ENCODE assay signal across 9 mouse cellular contexts in the genomic region with DNA sequence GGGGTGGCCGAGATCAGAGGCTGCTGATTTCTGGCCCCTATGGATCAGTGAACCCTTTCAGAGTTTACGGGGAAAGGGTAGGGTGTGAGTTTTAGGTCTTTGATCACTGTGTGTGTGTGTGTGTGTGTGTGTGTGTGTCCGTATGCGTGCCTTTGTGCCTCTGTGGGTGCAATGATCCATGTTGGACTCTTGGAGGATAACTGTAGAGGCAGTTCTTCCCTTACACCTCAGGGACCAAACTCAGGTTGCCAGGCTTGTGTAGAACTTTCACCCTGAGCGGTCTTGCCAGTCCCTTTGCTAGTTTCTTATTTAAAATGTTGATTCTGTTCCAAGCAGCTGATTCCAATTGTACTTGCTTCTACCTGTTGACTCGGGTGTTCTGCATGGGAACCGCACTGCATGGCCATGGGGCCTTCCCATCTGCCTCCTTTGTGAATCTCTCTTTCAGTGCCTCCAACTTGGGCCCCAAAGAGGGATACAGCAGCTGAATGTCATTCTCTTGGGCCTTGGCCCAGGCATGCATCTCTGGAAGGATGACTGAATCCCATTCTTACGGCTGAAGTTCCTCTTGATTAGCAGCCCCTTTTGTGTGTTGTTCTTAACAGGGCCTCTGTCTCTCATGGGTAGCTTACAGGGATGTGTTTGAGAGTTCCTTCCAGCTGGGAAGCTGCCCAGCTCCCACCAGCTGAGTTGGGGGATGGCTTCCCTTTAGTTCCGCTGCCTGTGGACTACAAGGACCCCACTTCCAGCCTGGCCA.
DNase-seq lines count a peak whose midpoint lies in the region; ATAC-seq and TF ChIP-seq lines count a peak whose summit lies in the region.
"Had no signal": no experiment of that assay in that cellular context is flagged by ENCODE, and none has a peak within 500 bp of the region (broad histone marks: within the 10 kb centered on the region; RNA-seq: fewer than 3 reads in every experiment).

No protein-coding gene starts in this region.

- no peaks in the 10 kb centered on the region for H3K36me3 ChIP-seq in heart, embryonic 10.5 days
- H3K36me3 ChIP-seq in embryonic facial prominence, embryonic 14.5 days (ENCODE audit: control insufficient read depth, insufficient read depth, low read length): no peaks in the 10 kb centered on the region
- no peaks in the 10 kb centered on the region for H3K36me3 ChIP-seq in hindbrain, embryonic 13.5 days
- no peaks in the 10 kb centered on the region for H3K36me3 ChIP-seq in limb, embryonic 15.5 days
- no peaks in the 10 kb centered on the region for H3K36me3 ChIP-seq in thymus, adult 2 months (ENCODE audit: control insufficient read depth, insufficient read depth, low read length)
- H3K36me3 ChIP-seq: liver, embryonic 13.5 days had no signal

- H3K27me3 ChIP-seq in heart, embryonic 10.5 days (ENCODE audit: insufficient read depth, poor library complexity, severe bottlenecking): no peaks in the 10 kb centered on the region
- H3K27me3 ChIP-seq in embryonic facial prominence, embryonic 14.5 days (replicated peaks; ENCODE audit: control insufficient read depth, insufficient read depth, low read length): no peaks in the 10 kb centered on the region
- H3K27me3 ChIP-seq in hindbrain, embryonic 13.5 days: no peaks in the 10 kb centered on the region
- H3K27me3 ChIP-seq in limb, embryonic 15.5 days: no peaks in the 10 kb centered on the region
- no peaks in the 10 kb centered on the region for H3K27me3 ChIP-seq in thymus, adult 2 months (ENCODE audit: control insufficient read depth, insufficient read depth, low read length)
- H3K27me3 ChIP-seq: liver, embryonic 13.5 days had no signal

- intact Hi-C loops in heart, postnatal 25 days (cut with DNase I): loop anchor here (5.0 kb wide), 1 partner anchor 432 kb away; a partner anchor contains a TSS

- no peak for TF ChIP-seq POLR2A in thymus, adult 2 months (IDR thresholded peaks at IDR 0.05; ENCODE audit: control insufficient read depth, extremely low read depth, insufficient read depth, low read length, poor library complexity)

- 80% methylated on average over 9 of the region's 9 CpGs for WGBS in heart, embryonic 10.5 days
- WGBS in embryonic facial prominence, embryonic 14.5 days: 53% methylated on average over 9 of the region's 9 CpGs
- WGBS in hindbrain, embryonic 13.5 days: 60% methylated on average over 9 of the region's 9 CpGs
- WGBS in limb, embryonic 15.5 days: 53% methylated on average over 9 of the region's 9 CpGs
- 93% methylated on average over 9 of the region's 9 CpGs for WGBS in thymus, adult 2 months

- H3K9ac ChIP-seq in embryonic facial prominence, embryonic 14.5 days (ENCODE audit: low read depth, low read length): no peak overlapping the region
- H3K9ac ChIP-seq in hindbrain, embryonic 13.5 days: no peak overlapping the region
- H3K9ac ChIP-seq in limb, embryonic 15.5 days: no peak overlapping the region
- H3K9ac ChIP-seq: liver, embryonic 13.5 days had no signal

- no peak overlapping the region for H3K4me2 ChIP-seq in embryonic facial prominence, embryonic 14.5 days (ENCODE audit: low read depth, low read length)
- H3K4me2 ChIP-seq in hindbrain, embryonic 13.5 days: no peak overlapping the region
- no peak overlapping the region for H3K4me2 ChIP-seq in limb, embryonic 15.5 days
- H3K4me2 ChIP-seq: liver, embryonic 13.5 days had no signal

- peaks cover 59% of the 10 kb centered on the region for H3K4me1 ChIP-seq in heart, embryonic 10.5 days
- peaks cover 75% of the 10 kb centered on the region for H3K4me1 ChIP-seq in embryonic facial prominence, embryonic 14.5 days (ENCODE audit: control insufficient read depth, insufficient read depth, low read length)
- peaks cover 12% of the 10 kb centered on the region; the same call in 1 of the 2 replicates for H3K4me1 ChIP-seq in hindbrain, embryonic 13.5 days (replicated peaks)
- peaks cover 52% of the 10 kb centered on the region for H3K4me1 ChIP-seq in limb, embryonic 15.5 days
- H3K4me1 ChIP-seq in thymus, adult 2 months (replicated peaks; ENCODE audit: control insufficient read depth, insufficient read depth, low read length): no peaks in the 10 kb centered on the region

- peak; percentile 69 for ATAC-seq in embryonic facial prominence, embryonic 14.5 days (ENCODE audit: low read depth)
- peak; percentile 83 for ATAC-seq in hindbrain, embryonic 13.5 days (ENCODE audit: low FRiP score)
- no peak for ATAC-seq in limb, embryonic 15.5 days (ENCODE audit: insufficient number of reproducible peaks, low FRiP score, low TSS enrichment, low read depth)

- H3K9me3 ChIP-seq in heart, embryonic 10.5 days: no peaks in the 10 kb centered on the region
- no peaks in the 10 kb centered on the region for H3K9me3 ChIP-seq in embryonic facial prominence, embryonic 14.5 days (ENCODE audit: control insufficient read depth, low read length)
- H3K9me3 ChIP-seq in hindbrain, embryonic 13.5 days: no peaks in the 10 kb centered on the region
- no peaks in the 10 kb centered on the region for H3K9me3 ChIP-seq in limb, embryonic 15.5 days
- H3K9me3 ChIP-seq: liver, embryonic 13.5 days had no signal

- no peak for TF ChIP-seq CTCF in thymus, adult 2 months (IDR thresholded peaks at IDR 0.05; ENCODE audit: borderline replicate concordance, control insufficient read depth, extremely low read depth, insufficient read depth, low read length, poor library complexity)

- H3K4me3 ChIP-seq in heart, embryonic 10.5 days: no peak overlapping the region
- H3K4me3 ChIP-seq in embryonic facial prominence, embryonic 14.5 days (ENCODE audit: low read depth, low read length): no peak overlapping the region
- H3K4me3 ChIP-seq in hindbrain, embryonic 13.5 days: no peak overlapping the region
- no peak overlapping the region for H3K4me3 ChIP-seq in limb, embryonic 15.5 days
- no peak overlapping the region for H3K4me3 ChIP-seq in thymus, adult 2 months (ENCODE audit: control insufficient read depth, insufficient read depth, low read length)
- H3K4me3 ChIP-seq: liver, embryonic 13.5 days had no signal

- peak overlapping the region; percentile 83 for H3K27ac ChIP-seq in heart, embryonic 10.5 days
- peak overlapping the region; percentile 79 for H3K27ac ChIP-seq in embryonic facial prominence, embryonic 14.5 days (replicated peaks; ENCODE audit: low read depth, low read length)
- H3K27ac ChIP-seq in hindbrain, embryonic 13.5 days: peak overlapping the region; percentile 79
- H3K27ac ChIP-seq in limb, embryonic 15.5 days: peak overlapping the region; percentile 69
- H3K27ac ChIP-seq in thymus, adult 2 months (ENCODE audit: control insufficient read depth, insufficient read depth, low read length): no peak overlapping the region
- H3K27ac ChIP-seq: liver, embryonic 13.5 days had no signal

- DNase-seq in heart, embryonic 10.5 days (ENCODE audit: low spot score): no peak
- DNase-seq in heart, postnatal 25 days (ENCODE audit: low spot score): no peak
- peak; percentile 88 for DNase-seq in embryonic facial prominence, embryonic 14.5 days (ENCODE audit: low spot score)
- DNase-seq in thymus, adult 2 months: no peak
- DNase-seq in adipocyte (ENCODE audit: low spot score): no peak
- no peak for DNase-seq in ovary, postnatal 36 days (ENCODE audit: low spot score)
- DNase-seq: liver, embryonic 13.5 days had no signal
